10 mouse cellular contexts compared by ENCODE assay signal in the genomic region with DNA sequence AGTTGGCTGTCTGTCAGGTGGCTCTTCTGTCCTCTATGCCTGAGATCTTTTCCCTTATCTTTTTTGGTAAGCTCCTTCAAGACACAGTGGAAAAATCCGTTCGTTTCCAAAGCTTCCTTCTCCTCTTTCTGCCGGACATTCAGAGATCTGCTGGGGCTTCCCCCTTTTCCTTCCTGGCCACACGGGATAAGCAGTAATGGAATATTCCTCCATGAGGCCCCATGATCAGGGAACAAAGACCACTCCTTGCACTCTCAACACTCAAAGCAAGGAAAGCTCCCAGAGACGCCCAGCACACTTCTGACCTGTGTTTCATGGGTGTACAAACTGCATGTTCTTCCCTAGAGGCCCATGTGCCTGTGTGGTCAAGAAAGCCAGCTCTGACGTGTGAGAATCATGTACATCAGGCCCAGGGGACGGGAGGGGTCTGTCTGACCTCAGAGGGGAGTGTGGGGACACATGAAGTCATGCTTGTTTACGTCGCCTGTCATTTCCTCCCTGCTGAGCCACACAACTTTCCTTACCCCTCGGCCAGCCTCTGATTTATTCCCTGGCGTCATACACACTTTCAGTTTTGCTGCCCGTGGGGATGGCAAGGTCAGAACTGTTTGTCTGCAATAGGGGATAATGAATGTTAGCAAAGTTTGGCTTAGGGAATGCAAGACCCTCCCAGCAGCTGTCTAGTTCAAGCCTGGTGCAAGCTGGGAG. TPM values are rescaled to one million over a fixed set of nuclear protein-coding genes. Genes with fewer than 3 reads are reported as not detected.
DNase-seq lines count a peak whose midpoint lies in the region; ATAC-seq and TF ChIP-seq lines count a peak whose summit lies in the region.
"Had no signal": no experiment of that assay in that cellular context is flagged by ENCODE, and none has a peak within 500 bp of the region (broad histone marks: within the 10 kb centered on the region; RNA-seq: fewer than 3 reads in every experiment).

No protein-coding gene starts in this region.

- dilution Hi-C loops in CH12.LX (cut with MboI; ENCODE audit: extremely low pct_ligation_motif_present, extremely low pct_unique_long_range_greater_than_20kb, low sequenced_read_pairs) = no loop called here

- no peak for TF ChIP-seq EP300 in CH12.LX (IDR thresholded peaks at IDR 0.05; ENCODE audit: low read length)

- in situ Hi-C loops in CH12.LX (cut with MboI; ENCODE audit: low pct_ligation_motif_present, low pct_unique_long_range_greater_than_20kb, low sequenced_read_pairs) = no loop called here

- no peaks in the 10 kb centered on the region for H3K79me2 ChIP-seq in CH12.LX (replicated peaks; ENCODE audit: control insufficient read depth, extremely low read depth, insufficient read depth, poor library complexity, severe bottlenecking)

- intact Hi-C loops in heart, postnatal 25 days (cut with DNase I) = no loop called here
- intact Hi-C loops in left cerebral cortex, postnatal 10 days (cut with DNase I) = no loop called here

- 39% methylated on average over 12 of the region's 12 CpGs for WGBS in embryonic facial prominence, embryonic 14.5 days
- WGBS in limb, embryonic 15.5 days = 41% methylated on average over 12 of the region's 12 CpGs

- no peak for TF ChIP-seq RAD21 in CH12.LX (IDR thresholded peaks at IDR 0.05; ENCODE audit: low read depth, low read length)

- peaks cover 7 to 10% of the 10 kb centered on the region in 2 experiments; a peak in 2 of 4 replicates for H3K4me1 ChIP-seq in CH12.LX (ENCODE audit: control insufficient read depth in 1 of 2, insufficient read depth in 2 of 2)
- H3K4me1 ChIP-seq in embryonic facial prominence, embryonic 14.5 days (ENCODE audit: control insufficient read depth, insufficient read depth, low read length) = 0 out of 2 replicates have a peak, but pooled peaks cover 3% of the 10 kb centered on the region
- peaks cover 14% of the 10 kb centered on the region for H3K4me1 ChIP-seq in limb, embryonic 15.5 days
- H3K4me1 ChIP-seq: forebrain, embryonic 12.5 days had no signal

- TF ChIP-seq POLR2A in CH12.LX (IDR thresholded peaks at IDR 0.05; ENCODE audit: low read depth, low read length) = no peak

- peak overlapping the region; percentile 1; the same call in 1 of the 2 replicates for H3K4me2 ChIP-seq in CH12.LX (ENCODE audit: insufficient read depth, low read depth, poor library complexity, severe bottlenecking)
- H3K4me2 ChIP-seq in embryonic facial prominence, embryonic 14.5 days (ENCODE audit: low read depth, low read length) = no peak overlapping the region
- H3K4me2 ChIP-seq in limb, embryonic 15.5 days = no peak overlapping the region
- H3K4me2 ChIP-seq: forebrain, embryonic 12.5 days had no signal

- DNase-seq in CH12.LX (ENCODE audit: extremely low read depth) = no peak
- peak; percentile 32 for DNase-seq in embryonic facial prominence, embryonic 14.5 days (ENCODE audit: low spot score)
- DNase-seq in heart, postnatal 25 days (ENCODE audit: low spot score) = peak; percentile 63
- no peak for DNase-seq in left cerebral cortex, postnatal 10 days (ENCODE audit: extremely low spot score in 1 of 2, low spot score in 2 of 2)
- DNase-seq in cerebellum, adult 18-20 months = no peak
- DNase-seq in thymus, postnatal 0 days (ENCODE audit: low spot score) = no peak
- no peak for DNase-seq in spleen, postnatal 36 days (ENCODE audit: low spot score in 2 of 2)
- DNase-seq: midbrain, embryonic 14.5 days had no signal

- H3K27ac ChIP-seq in CH12.LX (ENCODE audit: insufficient read depth, low read depth) = no peak overlapping the region
- H3K27ac ChIP-seq in embryonic facial prominence, embryonic 14.5 days (replicated peaks; ENCODE audit: low read depth, low read length) = peak overlapping the region; percentile 28
- peak overlapping the region; percentile 59 for H3K27ac ChIP-seq in limb, embryonic 15.5 days
- H3K27ac ChIP-seq: forebrain, embryonic 12.5 days had no signal

- H3K9me3 ChIP-seq in CH12.LX (replicated peaks; ENCODE audit: low read length) = no peaks in the 10 kb centered on the region
- no peaks in the 10 kb centered on the region for H3K9me3 ChIP-seq in embryonic facial prominence, embryonic 14.5 days (ENCODE audit: control insufficient read depth, low read length)
- no peaks in the 10 kb centered on the region for H3K9me3 ChIP-seq in limb, embryonic 15.5 days
- H3K9me3 ChIP-seq: forebrain, embryonic 12.5 days had no signal

- no peaks in the 10 kb centered on the region for H3K36me3 ChIP-seq in CH12.LX (replicated peaks in 1 of 2; ENCODE audit: control insufficient read depth in 1 of 2, insufficient read depth in 1 of 2, low read length in 1 of 2)
- H3K36me3 ChIP-seq in embryonic facial prominence, embryonic 14.5 days (ENCODE audit: control insufficient read depth, insufficient read depth, low read length) = no peaks in the 10 kb centered on the region
- no peaks in the 10 kb centered on the region for H3K36me3 ChIP-seq in limb, embryonic 15.5 days
- H3K36me3 ChIP-seq: forebrain, embryonic 12.5 days had no signal

- no peaks in the 10 kb centered on the region for H3K27me3 ChIP-seq in CH12.LX (replicated peaks)
- H3K27me3 ChIP-seq in embryonic facial prominence, embryonic 14.5 days (replicated peaks; ENCODE audit: control insufficient read depth, insufficient read depth, low read length) = no peaks in the 10 kb centered on the region
- H3K27me3 ChIP-seq in limb, embryonic 15.5 days = no peaks in the 10 kb centered on the region
- H3K27me3 ChIP-seq: forebrain, embryonic 12.5 days had no signal

- no peak overlapping the region for H3K9ac ChIP-seq in CH12.LX (ENCODE audit: insufficient read depth, low read depth)
- no peak overlapping the region for H3K9ac ChIP-seq in embryonic facial prominence, embryonic 14.5 days (ENCODE audit: low read depth, low read length)
- no peak overlapping the region for H3K9ac ChIP-seq in limb, embryonic 15.5 days
- H3K9ac ChIP-seq: forebrain, embryonic 12.5 days had no signal

- TF ChIP-seq CTCF in CH12.LX (conservative IDR thresholded peaks at IDR 0.05 in 1 of 2, IDR thresholded peaks at IDR 0.05 in 1 of 2; ENCODE audit: low read depth in 2 of 2, low read length in 2 of 2) = no peak

- peak; percentile 26; the same call in 1 of the 2 replicates for ATAC-seq in embryonic facial prominence, embryonic 14.5 days (ENCODE audit: low read depth)
- ATAC-seq in limb, embryonic 15.5 days (ENCODE audit: insufficient number of reproducible peaks, low FRiP score, low TSS enrichment, low read depth) = 0 out of 2 replicates have a peak, but pooled peaks have one; percentile 27

- H3K4me3 ChIP-seq in CH12.LX (replicated peaks in 1 of 3; ENCODE audit: low read depth in 2 of 3, low read length in 2 of 3, poor library complexity in 1 of 3) = no peak overlapping the region
- H3K4me3 ChIP-seq in embryonic facial prominence, embryonic 14.5 days (ENCODE audit: low read depth, low read length) = no peak overlapping the region
- H3K4me3 ChIP-seq in limb, embryonic 15.5 days = no peak overlapping the region
- H3K4me3 ChIP-seq: forebrain, embryonic 12.5 days had no signal

TF ChIP-seq in CH12.LX, 34 proteins besides CTCF, POLR2A, EP300 and RAD21:
- TF ChIP-seq KAT2A (IDR thresholded peaks at IDR 0.05; ENCODE audit: insufficient replicate concordance, low read length) = no peak
- TF ChIP-seq BHLHE40 (IDR thresholded peaks at IDR 0.05; ENCODE audit: low read depth, low read length) = 0 out of 2 replicates have a peak, but pooled peaks have one; percentile 7
- TF ChIP-seq ZKSCAN1 (IDR thresholded peaks at IDR 0.05; ENCODE audit: borderline replicate concordance, low read depth, low read length) = no peak
- TF ChIP-seq MXI1 (IDR thresholded peaks at IDR 0.05; ENCODE audit: low read depth, low read length) = no peak

RNA-seq across cellular contexts. Expression of a gene that starts 38.9 kb away (rescaled TPM):
- 0.04 TPM in 1 of 2 replicates, not detected in the other for total RNA-seq in CH12.LX (2012; rRNA removed)
- not detected in 2 replicates for total RNA-seq in CH12.LX (2014; rRNA removed)
- polyA plus RNA-seq in CH12.LX (2012; ENCODE audit: insufficient read length, low read depth) = not detected in 2 replicates
- polyA plus RNA-seq in embryonic facial prominence, embryonic 14.5 days (2014; fragmentation: Nextera tagmentation; extraction: Ambion mirVana) = 22.5 and 26.9 TPM in 2 replicates
- total RNA-seq in heart, postnatal 25 days (2021) = 10 to 100 TPM; 11.8 to 13.9 TPM
- polyA plus RNA-seq in limb, embryonic 15.5 days (2015; fragmentation: Nextera tagmentation; extraction: Ambion mirVana) = 32.0 and 34.3 TPM in 2 replicates
- total RNA-seq in left cerebral cortex, postnatal 10 days (2021) = 1 to 10 TPM; 8.9 to 9.9 TPM
- 3.2 and 3.4 TPM in 2 replicates for polyA plus RNA-seq in thymus, postnatal 0 days (2015; fragmentation: Nextera tagmentation; extraction: Ambion mirVana)

RNA-seq across cellular contexts. Expression of a gene that starts 42.6 kb away (rescaled TPM):
- total RNA-seq in CH12.LX (2012; rRNA removed) (32.4 and 39.2 TPM in 2 replicates), CH12.LX (2014; rRNA removed) (90.8 and 102 TPM in 2 replicates)
- 75.2 and 85.0 TPM in 2 replicates for polyA plus RNA-seq in CH12.LX (2012; ENCODE audit: insufficient read length, low read depth)
- 56.4 and 60.1 TPM in 2 replicates for polyA plus RNA-seq in embryonic facial prominence, embryonic 14.5 days (2014; fragmentation: Nextera tagmentation; extraction: Ambion mirVana)
- total RNA-seq in heart, postnatal 25 days (2021) = 10 to 100 TPM; 20.9 to 25.0 TPM
- polyA plus RNA-seq in limb, embryonic 15.5 days (2015; fragmentation: Nextera tagmentation; extraction: Ambion mirVana) = 40.1 and 47.9 TPM in 2 replicates
- total RNA-seq in left cerebral cortex, postnatal 10 days (2021) = 10 to 100 TPM; 47.6 to 48.9 TPM
- 84.6 and 112 TPM in 2 replicates for polyA plus RNA-seq in thymus, postnatal 0 days (2015; fragmentation: Nextera tagmentation; extraction: Ambion mirVana)

Comparison
In these comparisons a context has a peak if more than half of its experiments do, and no peak if none do; other contexts are left out.
1. DNase-seq: peak in embryonic facial prominence, embryonic 14.5 days (single experiment) and heart, postnatal 25 days (single experiment); none in CH12.LX (single experiment), left cerebral cortex, postnatal 10 days (0 of 2), cerebellum, adult 18-20 months (0 of 2), thymus, postnatal 0 days (single experiment) and spleen, postnatal 36 days (0 of 2).